Mouse (Mus musculus): Measurements from ENCODE around the gene Mybpc2. TPM values are rescaled to one million over a fixed set of nuclear protein-coding genes. Genes with fewer than 3 reads are reported as not detected.

Mybpc2 gene
- total RNA-seq, 2 experiments from 2014 or later: 4,330 to 4,768 TPM

- no peak for DNase-seq (ENCODE audit: low spot score)
These were observed 22.6 kb upstream of the Mybpc2 start for GRCm38 (mm10) chr7:44547041-44547440.

- no peak for DNase-seq (ENCODE audit: low spot score)
These were observed 21.8 kb upstream of the Mybpc2 start for GRCm38 (mm10) chr7:44546274-44546673.

- no peak for DNase-seq (ENCODE audit: low spot score)
These were observed 18.6 kb upstream of the Mybpc2 start for GRCm38 (mm10) chr7:44543071-44543470.

GRCm38 (mm10) chr7:44542555-44542954, 18.1 kb upstream of the Mybpc2 start:
- DNase-seq (ENCODE audit: low spot score): no peak

- DNase-seq (ENCODE audit: low spot score): no peak
These were observed 14.5 kb upstream of the Mybpc2 start for GRCm38 (mm10) chr7:44538756-44539624.

- DNase-seq (ENCODE audit: low spot score): no peak
These were observed 13.0 kb upstream of the Mybpc2 start for GRCm38 (mm10) chr7:44537496-44537895.

- DNase-seq (ENCODE audit: low spot score): no peak
These were observed 12.6 kb upstream of the Mybpc2 start for GRCm38 (mm10) chr7:44537009-44537408.

- DNase-seq (ENCODE audit: low spot score): no peak
These were observed 12.1 kb upstream of the Mybpc2 start for GRCm38 (mm10) chr7:44536590-44536968.

- no peak for DNase-seq (ENCODE audit: low spot score)
These were observed 11.5 kb upstream of the Mybpc2 start for GRCm38 (mm10) chr7:44535657-44536589.

GRCm38 (mm10) chr7:44534656-44535441, 10.4 kb upstream of the Mybpc2 start:
- no peak for DNase-seq (ENCODE audit: low spot score)

GRCm38 (mm10) chr7:44534242-44534641, 9.8 kb upstream of the Mybpc2 start:
- no peak for DNase-seq (ENCODE audit: low spot score)

- DNase-seq (ENCODE audit: low spot score): no peak
These were observed 9.2 kb upstream of the Mybpc2 start for GRCm38 (mm10) chr7:44533746-44534045.

GRCm38 (mm10) chr7:44532918-44533745, 8.7 kb upstream of the Mybpc2 start:
- no peak for DNase-seq (ENCODE audit: low spot score)

GRCm38 (mm10) chr7:44531946-44532732, 7.7 kb upstream of the Mybpc2 start, which contains the start of gene Spib:
TSS of gene Spib (minus strand) at chr7:44532071.
- DNase-seq (ENCODE audit: low spot score): no peak

GRCm38 (mm10) chr7:44531207-44531606, 6.8 kb upstream of the Mybpc2 start:
- no peak for DNase-seq (ENCODE audit: low spot score)

- DNase-seq (ENCODE audit: low spot score): no peak
These were observed 6.1 kb upstream of the Mybpc2 start for GRCm38 (mm10) chr7:44530507-44530906.

GRCm38 (mm10) chr7:44529518-44529917, 5.1 kb upstream of the Mybpc2 start:
- DNase-seq (ENCODE audit: low spot score): no peak

- DNase-seq (ENCODE audit: low spot score): peak; percentile 91
These were observed 3.3 kb upstream of the Mybpc2 start for GRCm38 (mm10) chr7:44527483-44528398.
